Comparison of ENCODE assay signal across 28 mouse cellular contexts in genomic region chr12:86138696-86139095, GRCm38 (mm10). TPM values are rescaled to one million over a fixed set of nuclear protein-coding genes. Genes with fewer than 3 reads are reported as not detected.
DNase-seq lines count a peak whose midpoint lies in the region; ATAC-seq and TF ChIP-seq lines count a peak whose summit lies in the region.
"Had no signal": no experiment of that assay in that cellular context is flagged by ENCODE, and none has a peak within 500 bp of the region (broad histone marks: within the 10 kb centered on the region; RNA-seq: fewer than 3 reads in every experiment).

No protein-coding gene starts in this region.

- no peaks in the 10 kb centered on the region for H3K27me3 ChIP-seq in midbrain, embryonic 11.5 days (ENCODE audit: control insufficient read depth, insufficient read depth, low read length)
- no peaks in the 10 kb centered on the region for H3K27me3 ChIP-seq in midbrain, embryonic 13.5 days
- H3K27me3 ChIP-seq: CH12.LX; embryonic facial prominence, embryonic 13.5 days; embryonic facial prominence, embryonic 15.5 days; forebrain, embryonic 12.5 days; Patski had no signal

- no peaks in the 10 kb centered on the region for H3K9me3 ChIP-seq in midbrain, embryonic 11.5 days (ENCODE audit: control insufficient read depth, low read length)
- H3K9me3 ChIP-seq in midbrain, embryonic 13.5 days = 0 out of 2 replicates have a peak, but pooled peaks cover 2% of the 10 kb centered on the region
- H3K9me3 ChIP-seq: embryonic facial prominence, embryonic 13.5 days; embryonic facial prominence, embryonic 15.5 days; forebrain, embryonic 10.5 days; forebrain, embryonic 12.5 days had no signal

- H3K4me1 ChIP-seq in midbrain, embryonic 11.5 days (ENCODE audit: control insufficient read depth, insufficient read depth, low read length) = no peaks in the 10 kb centered on the region
- H3K4me1 ChIP-seq in midbrain, embryonic 13.5 days (replicated peaks) = peaks cover 8% of the 10 kb centered on the region; the same call in 1 of the 2 replicates
- H3K4me1 ChIP-seq: embryonic facial prominence, embryonic 13.5 days; embryonic facial prominence, embryonic 15.5 days had no signal

- no peak overlapping the region for H3K4me2 ChIP-seq in midbrain, embryonic 11.5 days
- no peak overlapping the region for H3K4me2 ChIP-seq in midbrain, embryonic 13.5 days (replicated peaks)
- H3K4me2 ChIP-seq: embryonic facial prominence, embryonic 13.5 days; embryonic facial prominence, embryonic 15.5 days; forebrain, embryonic 12.5 days had no signal

- H3K4me3 ChIP-seq in midbrain, embryonic 11.5 days (ENCODE audit: low read depth, low read length) = no peak overlapping the region
- H3K4me3 ChIP-seq in midbrain, embryonic 13.5 days (replicated peaks) = no peak overlapping the region
- no peak overlapping the region for H3K4me3 ChIP-seq in left cerebral cortex, adult 2 months
- H3K4me3 ChIP-seq: embryonic facial prominence, embryonic 13.5 days; embryonic facial prominence, embryonic 15.5 days; erythroblast, embryonic 14.5 days; forebrain, embryonic 10.5 days; forebrain, embryonic 12.5 days had no signal

- H3K9ac ChIP-seq in midbrain, embryonic 11.5 days (ENCODE audit: low read length) = no peak overlapping the region
- no peak overlapping the region for H3K9ac ChIP-seq in midbrain, embryonic 13.5 days (replicated peaks)
- H3K9ac ChIP-seq: embryonic facial prominence, embryonic 13.5 days; embryonic facial prominence, embryonic 15.5 days; forebrain, embryonic 12.5 days had no signal

- peak; percentile 25 to 70 for DNase-seq in adrenal gland, adult (ENCODE audit: inconsistent age in 2 of 2, low spot score in 1 of 2)
- DNase-seq in adrenal gland, postnatal 4 days (ENCODE audit: low spot score in 2 of 2) = no peak
- DNase-seq in midbrain, embryonic 11.5 days (ENCODE audit: low spot score, missing footprints) = peak; percentile 17
- peak; percentile 42 for DNase-seq in adrenal gland, postnatal 14 days
- DNase-seq in adrenal gland, postnatal 36 days = peak; percentile 56 to 60
- no peak for DNase-seq in right cerebral cortex, postnatal 25 days
- no peak for DNase-seq in left cerebral cortex, adult 2 months (ENCODE audit: extremely low spot score in 1 of 2, low spot score in 2 of 2)
- DNase-seq: B cell, adult 2 months; cerebellum, adult 11 months; cerebellum, adult 18-20 months; cerebellum, adult 8-10 months; cerebellum, adult 9-11 months; cerebellum, postnatal 14 days; cerebellum, postnatal 36 days; embryo, embryonic 11 days had no signal

- TF ChIP-seq CTCF in left cerebral cortex, adult 2 months (IDR thresholded peaks at IDR 0.05) = no peak

- no peaks in the 10 kb centered on the region for H3K36me3 ChIP-seq in midbrain, embryonic 11.5 days (ENCODE audit: control insufficient read depth, insufficient read depth, low read length)
- H3K36me3 ChIP-seq in midbrain, embryonic 13.5 days = peaks cover 24% of the 10 kb centered on the region
- H3K36me3 ChIP-seq: embryonic facial prominence, embryonic 15.5 days; G1E had no signal

- 95% methylated on average over 9 of the region's 9 CpGs for WGBS in midbrain, embryonic 11.5 days
- 94% methylated on average over 9 of the region's 9 CpGs for WGBS in midbrain, embryonic 13.5 days

- no peak overlapping the region for H3K27ac ChIP-seq in midbrain, embryonic 11.5 days (ENCODE audit: low read depth, low read length)
- H3K27ac ChIP-seq in midbrain, embryonic 13.5 days = no peak overlapping the region
- no peak overlapping the region for H3K27ac ChIP-seq in left cerebral cortex, adult 2 months
- H3K27ac ChIP-seq: embryonic facial prominence, embryonic 13.5 days; embryonic facial prominence, embryonic 15.5 days; forebrain, embryonic 10.5 days; forebrain, embryonic 12.5 days had no signal

- ATAC-seq in midbrain, embryonic 11.5 days (ENCODE audit: low FRiP score) = no peak
- ATAC-seq in midbrain, embryonic 13.5 days = no peak
- ATAC-seq: activated CD4-positive, CD25-positive, alpha-beta regulatory T cell, adult 4 months; CD4-positive, CD25-positive, alpha-beta regulatory T cell, adult 4 months; forebrain, embryonic 14.5 days; forebrain, embryonic 16.5 days; Patski had no signal

- intact Hi-C loops in left cerebral cortex, adult 2 months (cut with DNase I) = no loop called here

RNA-seq across cellular contexts. Expression of gene Ift43, which starts 56.4 kb away (rescaled TPM):
- 10 to 100 TPM; 30.7 to 34.2 TPM for total RNA-seq in adrenal gland, postnatal 4 days (2021)
- polyA plus RNA-seq in midbrain, embryonic 11.5 days (2014; fragmentation: Nextera tagmentation; extraction: Ambion mirVana) = 89.8 and 95.4 TPM in 2 replicates
- polyA plus RNA-seq in midbrain, embryonic 13.5 days (2015; fragmentation: Nextera tagmentation; extraction: Ambion mirVana) = 74.9 and 80.2 TPM in 2 replicates
- total RNA-seq in adrenal gland, postnatal 14 days (2021) = 23.3 and 25.3 TPM in 2 replicates
- total RNA-seq in adrenal gland, postnatal 36 days (2021) = 10 to 100 TPM; 23.5 to 25.9 TPM
- total RNA-seq in left cerebral cortex, adult 2 months (2021) = 10 to 100 TPM; 15.3 to 16.9 TPM
- polyA plus RNA-seq: erythroblast, embryonic 14.5 days had no signal

RNA-seq across cellular contexts. Expression of gene Tgfb3, which starts 59.9 kb away (rescaled TPM):
- 10 to 100 TPM; 19.8 to 23.4 TPM for total RNA-seq in adrenal gland, postnatal 4 days (2021)
- polyA plus RNA-seq in midbrain, embryonic 11.5 days (2014; fragmentation: Nextera tagmentation; extraction: Ambion mirVana) = 3.5 and 4.6 TPM in 2 replicates
- 2.7 and 3.4 TPM in 2 replicates for polyA plus RNA-seq in midbrain, embryonic 13.5 days (2015; fragmentation: Nextera tagmentation; extraction: Ambion mirVana)
- total RNA-seq in adrenal gland, postnatal 14 days (2021) = 11.3 and 13.2 TPM in 2 replicates
- total RNA-seq in adrenal gland, postnatal 36 days (2021) = 10 to 100 TPM in 1 of 2 experiments, 1 to 10 TPM in 1; 8.2 to 11.1 TPM
- total RNA-seq in left cerebral cortex, adult 2 months (2021) = 10 to 100 TPM; 15.4 to 16.0 TPM
- polyA plus RNA-seq: erythroblast, embryonic 14.5 days had no signal

Comparison
In these comparisons a context has a peak if more than half of its experiments do, and no peak if none do; other contexts are left out.
1. DNase-seq: peak in adrenal gland, adult (2 of 2), midbrain, embryonic 11.5 days (single experiment), adrenal gland, postnatal 14 days (single experiment) and adrenal gland, postnatal 36 days (2 of 2); none in adrenal gland, postnatal 4 days (0 of 2), right cerebral cortex, postnatal 25 days (single experiment) and left cerebral cortex, adult 2 months (0 of 2).